Mouse (Mus musculus): ENCODE results near the gene Tcf19.

DNA sequence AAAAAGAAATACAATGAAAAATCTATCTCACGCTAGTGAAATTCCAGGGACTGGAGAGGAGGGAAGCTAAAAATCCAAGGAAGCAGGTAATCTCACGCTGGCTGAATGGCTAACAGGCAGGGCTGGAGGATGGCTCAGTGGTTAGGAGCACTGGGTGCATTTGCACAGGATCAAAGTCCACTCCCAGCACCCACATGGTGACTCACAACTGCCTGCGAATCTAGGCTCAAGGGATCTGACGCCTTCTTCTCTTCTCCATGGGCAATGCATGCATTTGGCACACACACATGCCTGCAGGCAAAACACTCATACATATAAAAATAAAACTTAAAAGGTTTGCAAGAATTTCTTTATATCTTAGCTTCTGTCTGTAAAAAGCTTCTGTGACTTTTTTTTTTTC lies 20.8 kb upstream of the Tcf19 start:
- TF ChIP-seq CTCF (IDR thresholded peaks at IDR 0.05; ENCODE audit: low read depth, low read length), result no peak
- TF ChIP-seq POLR2A (IDR thresholded peaks at IDR 0.05; ENCODE audit: borderline replicate concordance, low read depth, low read length), result no peak
